Mouse (Mus musculus) small intestine, adult 2 months (tissue): ENCODE data around the gene Mapkapk5.

Experiments used
- CTCF ChIP-seq: fragments of 200-500 bp; IDR thresholded peaks from 2 replicates; pipeline ENCODE4 v1.5.1; 2012; ENCODE audit warnings: low read depth, mild to moderate bottlenecking, control low read depth, inconsistent platforms, low read length, moderate library complexity, mixed read lengths; ENCODE audit not compliant: insufficient replicate concordance, insufficient read length; ENCODE audit errors: extremely low read depth
- POLR2A ChIP-seq: fragments of 200-500 bp; IDR thresholded peaks from 2 replicates; pipeline ENCODE4 v1.6.1; 2012; ENCODE audit warnings: low read depth, mild to moderate bottlenecking, control low read depth, inconsistent platforms, low read length, moderate library complexity

- peak; percentile 39; the same call in 1 of the 2 replicates for TF ChIP-seq CTCF
- no peak for TF ChIP-seq POLR2A
These were observed 11.2 kb downstream of the Mapkapk5 start for GRCm38 (mm10) chr5:121534521-121534920.
